In the genomic region with DNA sequence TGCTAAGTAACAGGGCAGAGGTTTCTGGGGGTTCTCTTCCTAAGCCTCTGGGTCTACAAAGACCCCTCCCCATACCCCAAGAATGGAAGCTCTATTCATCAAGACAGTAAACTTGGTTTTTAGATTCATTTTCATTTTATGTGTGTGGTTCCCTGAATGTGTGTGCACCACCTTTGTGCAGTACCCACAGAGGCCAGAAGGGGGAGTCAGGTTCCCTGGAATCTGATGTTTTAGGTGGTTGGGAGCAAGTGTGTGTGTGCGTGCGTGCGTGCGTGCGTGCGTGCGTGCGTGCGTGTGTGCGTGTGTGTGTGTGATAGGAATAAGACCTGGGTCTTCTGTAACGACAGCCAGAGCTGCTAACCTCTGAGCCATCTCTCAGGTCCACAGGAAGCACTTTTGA, we compare ENCODE assay signal across 11 mouse cellular contexts. TPM values are rescaled to one million over a fixed set of nuclear protein-coding genes. Genes with fewer than 3 reads are reported as not detected.
DNase-seq lines count a peak whose midpoint lies in the region; ATAC-seq and TF ChIP-seq lines count a peak whose summit lies in the region.
"Had no signal": no experiment of that assay in that cellular context is flagged by ENCODE, and none has a peak within 500 bp of the region (broad histone marks: within the 10 kb centered on the region; RNA-seq: fewer than 3 reads in every experiment).

No protein-coding gene starts in this region.

- no peak for ATAC-seq in hindbrain, embryonic 12.5 days (ENCODE audit: low FRiP score)
- ATAC-seq: activated CD4-positive, CD25-positive, alpha-beta regulatory T cell, adult 4 months had no signal

- no peak overlapping the region for H3K27ac ChIP-seq in hindbrain, embryonic 10.5 days
- H3K27ac ChIP-seq in hindbrain, embryonic 12.5 days = no peak overlapping the region
- no peak overlapping the region for H3K27ac ChIP-seq in embryonic fibroblast, embryonic 13.5 days (ENCODE audit: insufficient read depth, low read length)

- no peak overlapping the region for H3K4me3 ChIP-seq in hindbrain, embryonic 10.5 days
- no peak overlapping the region for H3K4me3 ChIP-seq in hindbrain, embryonic 12.5 days
- H3K4me3 ChIP-seq in embryonic fibroblast, embryonic 13.5 days (ENCODE audit: insufficient read depth, low read length) = no peak overlapping the region
- H3K4me3 ChIP-seq: myocyte had no signal

- H3K36me3 ChIP-seq in hindbrain, embryonic 10.5 days = no peaks in the 10 kb centered on the region
- no peaks in the 10 kb centered on the region for H3K36me3 ChIP-seq in hindbrain, embryonic 12.5 days

- 88% methylated on average over 11 of the region's 11 CpGs for WGBS in hindbrain, embryonic 10.5 days
- 92% methylated on average over 11 of the region's 11 CpGs for WGBS in hindbrain, embryonic 12.5 days

- TF ChIP-seq CTCF in embryonic fibroblast, embryonic 13.5 days (IDR thresholded peaks at IDR 0.05; ENCODE audit: borderline replicate concordance, insufficient read depth, low read length) = peak; percentile 26; the same call in 1 of the 2 replicates

- H3K9ac ChIP-seq in hindbrain, embryonic 12.5 days = no peak overlapping the region

- peaks cover 5% of the 10 kb centered on the region; the same call in 1 of the 2 replicates for H3K4me1 ChIP-seq in hindbrain, embryonic 10.5 days (replicated peaks)
- H3K4me1 ChIP-seq in hindbrain, embryonic 12.5 days = peaks cover 6% of the 10 kb centered on the region
- no peaks in the 10 kb centered on the region for H3K4me1 ChIP-seq in embryonic fibroblast, embryonic 13.5 days (ENCODE audit: control insufficient read depth, insufficient read depth, low read length)

- H3K4me2 ChIP-seq in hindbrain, embryonic 12.5 days (replicated peaks) = no peak overlapping the region

- intact Hi-C loops in left cerebral cortex, postnatal 25 days (cut with DNase I) = no loop called here

- TF ChIP-seq POLR2A in embryonic fibroblast, embryonic 13.5 days (IDR thresholded peaks at IDR 0.05; ENCODE audit: low read depth, low read length) = no peak

- H3K27me3 ChIP-seq in hindbrain, embryonic 10.5 days (ENCODE audit: insufficient read depth, poor library complexity, severe bottlenecking) = no peaks in the 10 kb centered on the region
- no peaks in the 10 kb centered on the region for H3K27me3 ChIP-seq in hindbrain, embryonic 12.5 days

- DNase-seq in hindbrain, embryonic 10.5 days (ENCODE audit: low spot score) = peak; percentile 31
- DNase-seq in thymus, postnatal 14 days = peak; percentile 12
- DNase-seq in thymus, postnatal 0 days (ENCODE audit: low spot score) = no peak
- no peak for DNase-seq in frontal cortex, postnatal 10 days (ENCODE audit: low spot score in 2 of 2)
- DNase-seq in cerebellum, postnatal 36 days = no peak
- no peak for DNase-seq in left cerebral cortex, postnatal 25 days (ENCODE audit: low spot score in 2 of 2)
- DNase-seq: left cerebral cortex, postnatal 4 days had no signal

- peaks cover 24% of the 10 kb centered on the region for H3K9me3 ChIP-seq in hindbrain, embryonic 10.5 days
- peaks cover 16% of the 10 kb centered on the region for H3K9me3 ChIP-seq in hindbrain, embryonic 12.5 days (replicated peaks)

RNA-seq across cellular contexts. Expression of gene Minos1, which starts 14.2 kb away (rescaled TPM):
- polyA plus RNA-seq in hindbrain, embryonic 10.5 days (2016; fragmentation: Nextera tagmentation; extraction: Ambion mirVana) = 377 and 428 TPM in 2 replicates
- 376 and 407 TPM in 2 replicates for polyA plus RNA-seq in hindbrain, embryonic 12.5 days (2016; fragmentation: Nextera tagmentation; extraction: Ambion mirVana)
- polyA plus RNA-seq in thymus, postnatal 0 days (2015; fragmentation: Nextera tagmentation; extraction: Ambion mirVana) = 777 and 795 TPM in 2 replicates
- 178 and 193 TPM in 2 replicates for polyA plus RNA-seq in embryonic fibroblast, embryonic 13.5 days (2011; ENCODE audit: insufficient read length, low read depth, missing spikeins)
- 100 to 1,000 TPM; 215 to 218 TPM for total RNA-seq in left cerebral cortex, postnatal 25 days (2021)

RNA-seq across cellular contexts. Expression of gene Capzb, which starts 47.5 kb away (rescaled TPM):
- 331 and 370 TPM in 2 replicates for polyA plus RNA-seq in hindbrain, embryonic 10.5 days (2016; fragmentation: Nextera tagmentation; extraction: Ambion mirVana)
- polyA plus RNA-seq in hindbrain, embryonic 12.5 days (2016; fragmentation: Nextera tagmentation; extraction: Ambion mirVana) = 335 and 369 TPM in 2 replicates
- polyA plus RNA-seq in thymus, postnatal 0 days (2015; fragmentation: Nextera tagmentation; extraction: Ambion mirVana) = 415 and 425 TPM in 2 replicates
- 355 and 440 TPM in 2 replicates for polyA plus RNA-seq in embryonic fibroblast, embryonic 13.5 days (2011; ENCODE audit: insufficient read length, low read depth, missing spikeins)
- 100 to 1,000 TPM; 350 to 351 TPM for total RNA-seq in left cerebral cortex, postnatal 25 days (2021)

RNA-seq across cellular contexts. Expression of gene Nbl1, which starts 52.4 kb away (rescaled TPM):
- 12.3 and 17.2 TPM in 2 replicates for polyA plus RNA-seq in hindbrain, embryonic 10.5 days (2016; fragmentation: Nextera tagmentation; extraction: Ambion mirVana)
- polyA plus RNA-seq in hindbrain, embryonic 12.5 days (2016; fragmentation: Nextera tagmentation; extraction: Ambion mirVana) = 54.8 and 56.1 TPM in 2 replicates
- polyA plus RNA-seq in thymus, postnatal 0 days (2015; fragmentation: Nextera tagmentation; extraction: Ambion mirVana) = 19.8 and 20.9 TPM in 2 replicates
- polyA plus RNA-seq in embryonic fibroblast, embryonic 13.5 days (2011; ENCODE audit: insufficient read length, low read depth, missing spikeins) = 51.8 and 64.3 TPM in 2 replicates
- 10 to 100 TPM; 65.9 to 78.4 TPM for total RNA-seq in left cerebral cortex, postnatal 25 days (2021)

Comparison
In these comparisons a context has a peak if more than half of its experiments do, and no peak if none do; other contexts are left out.
1. DNase-seq: peak in hindbrain, embryonic 10.5 days (single experiment) and thymus, postnatal 14 days (single experiment); none in thymus, postnatal 0 days (single experiment), frontal cortex, postnatal 10 days (0 of 2), cerebellum, postnatal 36 days (0 of 2) and left cerebral cortex, postnatal 25 days (0 of 2).